Mouse (Mus musculus) kidney, postnatal 36 days (tissue): Measurements from ENCODE around the gene Limch1.

Experiments used
- DNase-seq, 2 experiments: peaks; one replicate each; pipeline ENCODE4 v3.0.0; 2021 to 2022; ENCODE audit warnings: mixed read lengths in 2 of 2

Limch1 gene

GRCm38 (mm10) chr5:67083117-67083516 is 337.5 kb downstream of the Limch1 start:
- DNase-seq, result no peak

- no peak for DNase-seq
Measured at GRCm38 (mm10) chr5:67090856-67091255, 345.2 kb downstream of the Limch1 start.

- DNase-seq, result no peak
Measured at GRCm38 (mm10) chr5:67091766-67092165, 346.1 kb downstream of the Limch1 start.

GRCm38 (mm10) chr5:67093991-67094390 is 348.4 kb downstream of the Limch1 start:
- no peak for DNase-seq

- DNase-seq, result peak in 1 of 2 experiments; percentile 13
Measured at GRCm38 (mm10) chr5:67095153-67095552, 349.5 kb downstream of the Limch1 start.

- peak in 1 of 2 experiments; percentile 8 for DNase-seq
Measured at GRCm38 (mm10) chr5:67095651-67096377, 350.2 kb downstream of the Limch1 start.

GRCm38 (mm10) chr5:67096378-67096771 is 350.7 kb downstream of the Limch1 start:
- DNase-seq, result peak in 1 of 2 experiments; percentile 50

- DNase-seq, result peak; percentile 7 to 22
Measured at GRCm38 (mm10) chr5:67097106-67098050, 351.8 kb downstream of the Limch1 start.

- no peak for DNase-seq
Measured at GRCm38 (mm10) chr5:67098051-67098732, 352.6 kb downstream of the Limch1 start.

- DNase-seq, result peak in 1 of 2 experiments; percentile 3
Measured at GRCm38 (mm10) chr5:67098733-67099323, 353.2 kb downstream of the Limch1 start, which contains the start of gene Phox2b. Phox2b (minus strand) TSS chr5:67099301.

- DNase-seq, result peak in 1 of 2 experiments; percentile 17
Measured at GRCm38 (mm10) chr5:67099393-67100271, 354.0 kb downstream of the Limch1 start.

- DNase-seq, result no peak
Measured at GRCm38 (mm10) chr5:67100564-67101394, 355.2 kb downstream of the Limch1 start.

- DNase-seq, result no peak
Measured at GRCm38 (mm10) chr5:67101395-67101760, 355.8 kb downstream of the Limch1 start.

GRCm38 (mm10) chr5:67101793-67102600 is 356.4 kb downstream of the Limch1 start:
- peak in 1 of 2 experiments; percentile 8 for DNase-seq

- DNase-seq, result no peak
Measured at GRCm38 (mm10) chr5:67103016-67103415, 357.4 kb downstream of the Limch1 start.

GRCm38 (mm10) chr5:67106261-67106660 is 360.6 kb downstream of the Limch1 start:
- DNase-seq, result no peak
